Mouse (Mus musculus) MEL (cell line): ENCODE results near the gene Themis3.

Experiments
- KAT2A ChIP-seq: conservative IDR thresholded peaks from 2 replicates; pipeline ENCODE4 v1.6.1; 2012; ENCODE audit warnings: low read depth, low read length, improper control_type of control experiment, inconsistent platforms
- TCF12 ChIP-seq: IDR thresholded peaks from 2 replicates; pipeline ENCODE4 v1.6.1; 2014; ENCODE audit warnings: low read depth, mild to moderate bottlenecking, inconsistent platforms, low read length, improper control_type of control experiment, moderate library complexity
- ZMIZ1 ChIP-seq: IDR thresholded peaks from 2 replicates; pipeline ENCODE4 v1.6.1; 2012; ENCODE audit warnings: low read depth, mild to moderate bottlenecking, inconsistent platforms, low read length, improper control_type of control experiment, moderate library complexity

DNA sequence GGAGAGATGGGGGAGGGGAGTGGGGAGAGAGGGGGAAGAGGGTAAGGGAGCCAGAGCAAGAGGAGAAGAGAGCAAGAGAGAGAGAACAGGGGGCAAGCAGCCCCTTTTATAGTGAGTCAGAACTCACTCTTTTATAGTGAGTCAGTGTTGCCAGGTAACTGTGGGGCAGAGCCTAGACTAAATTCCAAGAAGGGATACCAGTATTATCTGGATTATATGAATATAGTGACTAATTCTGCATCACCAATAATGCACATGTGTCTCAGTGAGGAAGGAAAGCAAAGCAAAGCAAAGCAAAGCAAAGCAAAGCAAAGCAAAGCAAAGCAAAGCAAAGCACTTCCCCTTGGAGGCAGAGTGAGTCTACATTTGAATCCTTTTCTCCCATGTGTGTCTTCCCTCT is 835 bp upstream of the Themis3 start:
- TF ChIP-seq ZMIZ1, result no peak
- TF ChIP-seq TCF12, result no peak
- no peak for TF ChIP-seq KAT2A
